Mouse (Mus musculus) left cerebral cortex, adult 2 months (tissue): ENCODE results near the gene Hist2h3b. TPM values are rescaled to one million over a fixed set of nuclear protein-coding genes. Genes with fewer than 3 reads are reported as not detected.
"Not testable (repeated sequence)": the region's sequence is repeated elsewhere in the genome, so short reads cannot be mapped to it uniquely, and the experiment has no call there.

Source experiments
- DNase-seq, 2 experiments: peaks; one replicate each; pipeline ENCODE4 v3.0.0; 2021 to 2022; ENCODE audit warnings: low spot score in 2 of 2, mixed read lengths in 1 of 2; ENCODE audit errors: extremely low spot score in 1 of 2
- H3K27ac ChIP-seq: fragments of 200-600 bp; 2 replicates; pipeline ENCODE4 v1.8.1; 2022
- H3K4me3 ChIP-seq: fragments of 200-600 bp; 2 replicates; pipeline ENCODE4 v1.8.1; 2022
- CTCF ChIP-seq: fragments of 200-600 bp; IDR thresholded peaks from 2 replicates; pipeline ENCODE4 v1.8.1; 2022; ENCODE audit warnings: antibody characterized with exemption, mild to moderate bottlenecking, moderate library complexity
- intact Hi-C: fragments of 180-260 bp; cut with DNase I; formaldehyde crosslinking; loops from one replicate; pipeline ENCODE4 v1.15.1; 2025
- total RNA-seq, 2 experiments: library from RNA; stranded (reverse); gene quantifications; 2 replicates each; pipeline ENCODE4 v1.2.3; 2021

Gene Hist2h3b
- total RNA-seq, 2 experiments from 2014 or later, result 32.7 to 45.5 TPM

DNA sequence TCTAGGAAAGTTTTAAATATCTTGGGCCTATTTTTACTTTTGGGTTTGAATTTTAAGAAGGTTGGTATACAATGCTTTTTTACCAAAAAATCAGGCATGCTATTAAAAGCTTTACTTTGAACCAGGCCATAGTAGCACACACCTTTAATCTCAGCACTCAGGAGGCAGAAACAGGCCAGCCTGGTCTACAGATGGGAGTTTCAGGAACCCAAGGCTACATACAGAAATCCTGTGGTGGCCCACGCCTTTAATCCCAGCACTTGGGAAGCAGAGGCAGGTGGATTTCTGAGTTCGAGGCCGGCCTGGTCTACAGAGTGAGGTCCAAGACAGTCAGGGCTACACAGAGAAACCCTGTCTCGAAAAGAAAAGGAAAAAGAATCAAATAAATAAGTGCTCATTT is 913 bp upstream of the Hist2h3b start:
- Histone ChIP-seq H3K27ac (peak overlapping the region; percentile 89), H3K4me3 (peak overlapping the region; percentile 53; the same call in 1 of the 2 replicates)
- intact Hi-C loops, result no loop called here
- TF ChIP-seq CTCF, result no peak
- no peak for DNase-seq

DNA sequence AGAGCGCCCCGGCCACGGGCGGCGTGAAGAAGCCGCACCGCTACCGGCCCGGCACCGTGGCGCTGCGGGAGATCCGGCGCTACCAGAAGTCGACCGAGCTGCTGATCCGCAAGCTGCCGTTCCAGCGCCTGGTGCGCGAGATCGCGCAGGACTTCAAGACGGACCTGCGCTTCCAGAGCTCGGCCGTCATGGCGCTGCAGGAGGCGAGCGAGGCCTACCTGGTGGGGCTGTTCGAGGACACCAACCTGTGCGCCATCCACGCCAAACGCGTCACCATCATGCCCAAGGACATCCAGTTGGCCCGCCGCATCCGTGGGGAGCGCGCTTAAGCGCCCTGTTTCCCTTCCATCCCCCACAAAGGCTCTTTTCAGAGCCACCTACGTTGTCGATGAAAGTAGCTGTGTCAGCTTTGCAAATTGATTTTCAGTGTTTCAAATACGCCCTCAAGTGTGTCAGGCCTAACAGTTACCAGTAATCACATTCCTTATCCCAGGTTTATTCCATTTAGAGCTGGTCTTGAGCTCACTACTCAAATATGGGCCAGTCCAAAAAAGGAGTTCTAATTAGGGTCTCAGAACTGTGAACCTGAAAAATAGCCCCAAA is 423 bp downstream of the Hist2h3b start:
- Histone ChIP-seq H3K27ac (peak overlapping the region; percentile 93), H3K4me3 (peak overlapping the region; percentile 53)
- DNase-seq, result peak in 1 of 2 experiments; percentile 21
- intact Hi-C loops, result not testable (repeated sequence)

DNA sequence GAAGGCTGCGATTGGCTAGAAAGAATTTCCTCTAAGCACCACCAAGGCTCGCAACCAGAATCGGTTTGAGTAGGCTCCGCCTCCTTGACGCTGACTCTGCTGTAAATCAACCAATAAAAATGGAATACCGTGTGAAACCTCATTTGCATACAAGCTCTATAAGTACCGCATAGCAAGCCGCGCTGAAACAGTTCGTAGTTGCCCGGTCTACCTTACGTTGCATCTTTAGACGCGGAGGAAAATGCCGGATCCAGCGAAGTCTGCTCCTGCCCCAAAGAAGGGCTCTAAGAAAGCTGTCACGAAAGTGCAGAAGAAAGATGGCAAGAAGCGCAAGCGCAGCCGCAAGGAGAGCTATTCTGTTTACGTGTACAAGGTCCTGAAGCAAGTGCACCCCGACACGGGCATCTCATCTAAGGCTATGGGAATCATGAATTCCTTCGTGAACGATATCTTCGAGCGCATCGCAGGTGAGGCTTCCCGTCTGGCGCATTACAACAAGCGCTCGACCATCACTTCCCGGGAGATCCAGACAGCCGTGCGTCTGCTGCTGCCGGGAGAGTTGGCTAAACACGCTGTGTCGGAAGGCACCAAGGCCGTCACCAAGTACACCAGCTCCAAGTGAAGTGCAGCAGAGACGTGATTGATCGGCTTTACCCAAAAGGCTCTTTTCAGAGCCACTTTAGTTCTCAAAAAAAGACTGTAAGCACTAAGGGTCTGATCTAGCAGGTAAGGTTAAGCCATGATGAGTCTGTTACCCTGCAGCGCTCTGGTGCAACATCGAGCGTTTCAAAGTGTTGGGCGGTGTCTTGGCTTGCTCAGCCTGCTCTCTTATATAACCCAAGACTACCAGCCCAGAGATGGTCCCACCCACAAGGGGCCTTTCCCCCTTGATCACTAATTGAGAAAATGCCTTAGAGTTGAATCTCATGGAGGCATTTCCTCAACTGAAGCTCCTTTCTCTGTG is 1.3 kb downstream of the Hist2h3b start, which contains the start of gene Hist2h2bb:
Hist2h2bb (plus strand) TSS at position 242 of the 964 bp plus-strand sequence.
- H3K4me3 ChIP-seq, result peak within 1 kb of the TSS; percentile 54
- TF ChIP-seq CTCF, result no peak
- peak within 1 kb of the TSS; percentile 93 for H3K27ac ChIP-seq
- intact Hi-C loops, result no loop called here
- peak; percentile 90 for DNase-seq

DNA sequence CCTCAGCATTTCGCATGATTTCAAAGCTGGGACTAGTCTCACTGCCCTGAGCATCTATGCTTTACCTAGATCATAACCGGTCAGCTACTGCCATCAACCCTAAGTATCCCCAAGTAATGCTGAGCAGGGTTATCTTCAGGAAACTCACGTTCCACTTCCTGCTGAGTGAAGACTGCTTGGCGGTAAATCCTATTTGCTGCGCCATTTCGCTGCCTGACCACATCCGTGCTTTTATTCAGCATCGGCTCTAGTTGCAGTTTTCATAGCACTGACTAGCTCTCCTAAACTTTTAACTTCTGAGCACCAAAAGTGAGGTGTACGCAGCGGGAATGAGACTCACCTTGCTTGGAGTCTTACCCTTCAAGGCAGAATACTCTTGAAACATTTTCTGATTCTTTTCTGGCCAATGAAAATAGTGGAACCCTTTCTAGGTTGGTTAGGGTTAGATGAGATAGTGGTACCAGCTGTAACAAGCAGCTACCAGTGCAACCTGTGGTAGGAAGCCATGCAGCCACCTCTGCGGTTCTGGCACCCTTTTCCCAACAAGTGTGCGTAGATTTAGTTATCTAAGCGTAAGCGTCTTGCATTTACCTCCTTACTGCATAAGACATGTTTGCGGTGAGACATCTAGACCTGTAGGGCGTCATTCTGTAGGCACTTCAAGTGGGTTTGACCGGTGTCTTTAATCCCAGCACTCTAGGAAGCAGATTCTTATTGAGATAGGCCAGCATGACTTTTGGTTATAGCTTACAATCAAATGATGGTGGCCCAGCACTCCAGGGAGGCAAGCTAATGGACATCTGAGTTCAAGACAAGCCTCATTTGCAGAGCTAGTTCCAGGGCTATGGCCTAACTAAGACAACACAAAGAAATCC is 5.4 kb downstream of the Hist2h3b start:
- no peak for TF ChIP-seq CTCF
- Histone ChIP-seq H3K4me3 (peak overlapping the region; percentile 41), H3K27ac (no peak overlapping the region)
- DNase-seq, result no peak
- intact Hi-C loops, result no loop called here

DNA sequence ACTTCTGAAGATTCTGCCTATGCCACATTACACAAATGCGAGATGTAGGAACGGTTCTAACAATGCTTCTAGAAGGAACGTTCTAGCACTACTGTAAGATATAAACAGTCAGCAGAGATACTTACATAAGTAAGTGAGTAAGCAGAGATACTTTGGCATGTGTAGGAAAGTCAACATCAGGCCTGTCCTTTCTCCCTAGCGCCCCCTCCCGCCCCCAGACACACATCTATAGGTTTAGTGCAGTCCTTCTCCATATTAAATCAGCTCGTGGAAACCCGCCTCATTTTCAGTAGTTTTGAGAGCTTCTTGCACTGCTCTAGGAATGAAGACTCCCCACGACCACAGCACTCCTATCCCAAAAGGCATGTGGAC is 9.0 kb downstream of the Hist2h3b start:
- H3K27ac ChIP-seq, result peak overlapping the region; percentile 89
- H3K4me3 ChIP-seq, result peak overlapping the region; percentile 62
- DNase-seq, result peak; percentile 44 to 50
- intact Hi-C loops, result loop anchor here (5.0 kb wide), 2 partner anchors 225 to 320 kb away; partner anchors contain the start of gene Ankrd34a
- no peak for TF ChIP-seq CTCF

DNA sequence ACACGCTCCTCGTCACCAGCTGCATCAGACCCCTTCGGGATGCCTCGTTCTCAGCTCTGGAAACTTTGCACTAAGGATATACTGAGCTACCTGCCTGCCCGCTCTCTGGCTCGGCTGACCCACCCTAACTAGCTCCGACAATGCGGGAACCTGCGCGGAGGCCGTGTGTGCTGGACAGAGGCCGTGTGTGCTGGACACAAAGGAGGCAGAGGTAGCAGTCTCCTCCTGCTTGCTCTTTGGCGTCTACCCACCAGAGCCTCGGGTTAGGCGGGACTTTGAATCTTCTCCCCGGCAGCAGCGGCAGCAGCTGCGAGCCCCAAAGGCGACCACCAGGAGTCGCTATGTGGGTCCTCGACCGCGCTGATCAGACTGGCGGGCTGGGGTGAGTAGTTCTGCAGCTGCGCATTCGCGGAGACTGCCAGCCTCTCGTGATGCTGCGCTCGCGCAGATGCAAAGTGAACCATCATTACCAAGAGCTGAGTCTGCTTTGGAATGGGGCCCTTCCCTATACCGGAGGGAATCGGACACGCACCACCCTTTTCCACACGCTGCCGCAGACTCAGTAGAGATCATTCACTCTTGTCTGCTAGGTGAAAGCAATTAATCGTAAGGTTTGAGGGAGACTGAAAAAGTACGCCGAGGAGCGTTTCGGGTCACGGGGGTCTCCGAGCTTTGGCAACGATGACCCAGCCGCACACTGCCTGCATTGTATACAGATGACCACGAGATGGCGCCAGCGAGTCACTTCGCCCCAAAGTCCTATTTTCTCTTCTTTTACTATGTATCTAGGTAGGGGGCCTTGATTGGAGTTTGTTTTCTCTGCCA is 9.6 kb downstream of the Hist2h3b start:
- intact Hi-C loops, result loop anchor here (5.0 kb wide), 2 partner anchors 224 to 319 kb away; partner anchors contain the start of gene Ankrd34a

DNA sequence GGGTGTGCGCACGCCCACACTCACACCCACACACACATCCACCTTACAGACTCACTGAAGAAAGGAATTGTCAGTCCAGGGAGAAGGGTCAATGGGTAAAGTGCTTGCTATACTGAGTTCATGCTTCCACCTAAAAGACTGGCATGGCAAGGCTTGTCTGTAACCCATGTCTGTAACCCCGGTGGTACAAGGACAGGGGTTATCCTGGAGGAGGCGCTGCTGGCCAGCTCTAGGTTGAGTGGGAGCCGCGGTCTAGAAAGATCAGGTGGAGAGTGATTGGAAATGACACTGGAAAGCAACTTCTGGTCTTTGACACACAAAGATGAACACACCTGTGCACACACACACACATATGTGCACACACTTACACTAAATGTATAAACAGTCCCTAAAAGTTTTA is 12.2 kb downstream of the Hist2h3b start:
- Histone ChIP-seq H3K4me3 (no peak overlapping the region), H3K27ac (no peak overlapping the region)
- TF ChIP-seq CTCF, result no peak
- intact Hi-C loops, result loop anchor here (2.0 to 5.0 kb wide), 2 partner anchors 47 to 156 kb away; no protein-coding TSS in a partner anchor
- DNase-seq, result no peak

More for the DNA sequence above, 9.6 kb downstream of the Hist2h3b start:
- peak; percentile 57 for TF ChIP-seq CTCF
- Histone ChIP-seq H3K27ac (peak overlapping the region; percentile 89), H3K4me3 (peak overlapping the region; percentile 62)
- peak; percentile 91 for DNase-seq

DNA sequence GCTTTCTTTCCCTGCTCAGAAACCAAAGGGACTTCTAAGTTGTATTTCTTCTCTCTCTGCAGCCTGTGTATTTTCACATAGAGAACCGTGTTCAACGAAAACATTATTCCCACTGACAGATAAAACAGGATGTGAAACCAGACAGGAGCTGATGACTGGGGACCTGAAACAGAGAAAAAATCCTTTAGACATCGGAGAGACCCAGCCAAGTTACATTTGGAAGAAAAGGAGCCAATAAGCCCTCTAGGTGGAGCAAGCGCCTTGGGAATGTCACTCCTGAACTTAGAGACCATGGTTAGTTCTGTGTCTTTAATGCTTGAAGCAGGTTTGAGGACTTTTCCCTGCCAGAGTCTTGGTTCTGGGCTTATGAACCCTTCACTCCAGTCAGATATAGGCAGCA is 16.0 kb downstream of the Hist2h3b start:
- intact Hi-C loops, result loop anchor here (5.0 kb wide), 1 partner anchor 43 kb away; no protein-coding TSS in a partner anchor
- Histone ChIP-seq H3K4me3 (no peak overlapping the region), H3K27ac (no peak overlapping the region)
- peak; percentile 25 to 28 for DNase-seq
- peak; percentile 58 for TF ChIP-seq CTCF

DNA sequence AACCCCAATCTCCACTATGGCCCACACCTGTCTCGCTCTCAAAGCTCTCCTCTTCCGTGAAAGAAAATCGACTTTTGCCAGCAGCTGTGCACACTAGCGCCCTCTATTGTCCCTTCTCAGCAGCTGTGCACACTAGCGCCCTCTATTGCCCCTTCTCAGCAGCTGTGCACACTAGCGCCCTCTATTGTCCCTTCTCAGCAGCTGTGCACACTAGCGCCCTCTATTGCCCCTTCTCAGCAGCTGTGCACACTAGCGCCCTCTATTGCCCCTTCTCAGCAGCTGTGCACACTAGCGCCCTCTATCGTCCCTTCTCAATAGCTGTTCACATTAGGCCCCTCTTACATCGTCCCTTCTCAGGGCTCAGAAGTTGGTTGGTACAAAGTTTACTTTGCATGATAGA is 18.9 kb downstream of the Hist2h3b start:
- DNase-seq, H3K27ac ChIP-seq, intact Hi-C loops, H3K4me3 ChIP-seq: not testable (repeated sequence)
- peak; percentile 55 for TF ChIP-seq CTCF

DNA sequence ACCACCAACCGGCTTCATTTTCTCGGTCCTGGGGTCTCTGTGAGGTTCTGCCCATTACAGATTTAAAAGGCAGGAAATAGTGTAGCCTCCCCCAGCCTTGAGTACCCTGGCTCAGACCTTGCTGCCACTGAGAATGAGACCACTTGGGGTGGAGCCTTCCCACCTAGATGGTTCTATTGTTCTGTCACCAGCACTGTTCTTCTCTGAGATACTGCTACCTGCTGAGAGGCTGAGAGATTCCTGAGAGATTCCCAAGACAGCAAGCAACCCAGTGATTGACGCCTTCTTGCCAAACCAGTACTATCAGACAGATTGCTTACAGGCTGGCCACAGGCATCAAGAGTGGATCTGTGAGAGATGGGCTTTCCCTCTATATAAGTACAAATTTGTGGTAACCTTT is 20.7 kb downstream of the Hist2h3b start:
- TF ChIP-seq CTCF, result no peak
- Histone ChIP-seq H3K27ac (no peak overlapping the region), H3K4me3 (no peak overlapping the region)
- DNase-seq, result no peak
- intact Hi-C loops, result no loop called here

DNA sequence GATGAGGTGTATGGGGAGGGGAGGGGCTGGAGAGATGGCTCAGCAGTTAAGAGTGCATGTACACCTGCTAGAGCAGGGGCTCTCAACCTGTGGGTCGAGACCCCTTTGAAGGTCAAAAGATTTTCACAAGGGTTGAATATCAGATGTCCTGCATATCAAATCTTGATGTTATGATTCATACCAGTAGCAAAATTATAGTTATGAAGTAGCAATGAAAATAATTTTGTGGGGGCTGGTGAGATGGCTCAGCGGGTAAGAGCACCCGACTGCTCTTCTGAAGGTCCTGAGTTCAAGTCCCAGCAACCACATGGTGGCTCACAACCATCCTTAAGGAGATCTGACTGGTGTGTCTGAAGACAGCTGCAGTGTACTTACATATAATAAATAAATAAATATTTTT is 22.3 kb downstream of the Hist2h3b start:
- DNase-seq, H3K4me3 ChIP-seq, H3K27ac ChIP-seq, intact Hi-C loops: not testable (repeated sequence)
